Mouse (Mus musculus) liver, postnatal 0 days (tissue): ENCODE measurements at regions not wholly inside any gene's neighbourhood (a gene's known extent, or its start where the extent isn't known, plus 50 kb on each side); places are given as distances from the start of the nearest gene placed in this dataset.

Experiments
- CTCF ChIP-seq: sonication (generic); IDR thresholded peaks from 2 replicates; pipeline ENCODE4 v1.5.1; 2016; ENCODE audit warnings: antibody characterized with exemption, low read depth
- EP300 ChIP-seq: IDR thresholded peaks from 2 replicates; pipeline ENCODE4 v1.6.1; 2016; ENCODE audit warnings: antibody characterized with exemption, low read depth, mild to moderate bottlenecking

DNA sequence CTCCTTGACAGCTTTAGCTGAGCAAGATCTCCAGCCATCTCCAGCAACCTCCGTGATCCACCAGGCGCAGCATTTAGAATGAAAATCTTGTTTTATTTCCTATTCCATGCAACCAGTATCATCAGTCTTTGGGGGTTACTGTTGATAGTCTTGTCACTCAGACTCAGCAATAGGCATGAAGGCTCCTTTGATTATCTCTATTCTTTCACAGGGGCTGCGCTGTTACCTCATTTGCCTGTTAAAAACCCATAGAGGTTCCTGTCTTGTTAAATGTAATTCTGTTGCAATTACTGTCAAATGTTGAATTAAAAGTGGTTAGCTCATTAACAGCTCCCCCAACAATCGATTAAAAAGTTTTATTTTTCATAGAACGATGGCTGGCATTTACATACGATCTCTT is 502.7 kb downstream of the Olfm4 start:
- TF ChIP-seq CTCF (no peak), EP300 (no peak)
